Mouse (Mus musculus) cerebellum, adult 2 months (tissue): ENCODE results near the gene Gm21992.

Experiments
- CTCF ChIP-seq: fragments of 200-500 bp; IDR thresholded peaks from 2 replicates; pipeline ENCODE4 v1.5.1; 2011; ENCODE audit warnings: low read depth, mild to moderate bottlenecking, control low read depth, low read length, moderate library complexity, borderline replicate concordance; ENCODE audit not compliant: insufficient read depth
- POLR2A ChIP-seq: fragments of 200-500 bp; IDR thresholded peaks from 2 replicates; pipeline ENCODE4 v1.6.1; 2011; ENCODE audit warnings: low read length, control low read depth, borderline replicate concordance; ENCODE audit not compliant: insufficient read depth

DNA sequence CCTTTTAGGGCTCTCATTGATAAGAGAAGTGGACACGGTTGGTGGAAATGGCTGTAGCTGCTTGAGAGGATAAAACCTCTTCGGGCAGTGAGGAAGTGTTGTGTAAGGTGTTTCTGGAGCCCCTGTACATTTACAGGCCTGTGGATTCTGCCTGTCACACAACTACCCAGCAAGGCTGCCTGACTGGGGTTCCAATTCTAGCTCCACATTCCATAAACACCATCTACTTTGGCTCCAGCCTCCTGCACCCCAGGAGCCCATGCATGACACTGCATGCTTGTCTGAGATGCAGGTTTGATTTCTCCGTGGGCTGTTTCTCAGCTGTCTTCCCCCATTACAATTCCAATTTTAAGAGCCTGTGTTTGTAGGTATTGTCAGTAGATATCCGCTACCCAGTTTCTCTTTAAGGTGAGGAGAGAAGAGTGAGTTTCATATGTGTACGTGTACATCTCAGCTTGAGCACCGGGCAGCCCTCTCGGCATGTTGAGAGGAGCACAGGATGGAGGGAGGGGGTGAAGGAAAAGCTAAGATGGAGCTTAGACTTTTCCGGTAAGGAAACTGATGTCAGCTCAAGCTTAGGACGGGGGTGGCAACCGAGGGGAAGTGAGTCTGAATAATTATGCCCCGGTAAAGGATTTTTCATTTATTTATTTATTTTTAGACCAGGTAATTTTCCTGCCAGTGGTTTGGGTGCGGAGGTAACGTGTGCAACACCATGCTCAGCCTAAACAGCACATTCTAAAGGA, 98.5 kb downstream of the Gm21992 start:
- TF ChIP-seq CTCF (no peak), POLR2A (no peak; the same call in 1 of the 2 replicates)
